Mouse (Mus musculus): Measurements from ENCODE around the gene Phkg1. TPM values are rescaled to one million over a fixed set of nuclear protein-coding genes. Genes with fewer than 3 reads are reported as not detected.
"Not testable (repeated sequence)": the region's sequence is repeated elsewhere in the genome, so short reads cannot be mapped to it uniquely, and the experiment has no call there.

Gene Phkg1
- total and polyA plus RNA-seq, 3 experiments, result 0.33 TPM; not detected in 2

DNA sequence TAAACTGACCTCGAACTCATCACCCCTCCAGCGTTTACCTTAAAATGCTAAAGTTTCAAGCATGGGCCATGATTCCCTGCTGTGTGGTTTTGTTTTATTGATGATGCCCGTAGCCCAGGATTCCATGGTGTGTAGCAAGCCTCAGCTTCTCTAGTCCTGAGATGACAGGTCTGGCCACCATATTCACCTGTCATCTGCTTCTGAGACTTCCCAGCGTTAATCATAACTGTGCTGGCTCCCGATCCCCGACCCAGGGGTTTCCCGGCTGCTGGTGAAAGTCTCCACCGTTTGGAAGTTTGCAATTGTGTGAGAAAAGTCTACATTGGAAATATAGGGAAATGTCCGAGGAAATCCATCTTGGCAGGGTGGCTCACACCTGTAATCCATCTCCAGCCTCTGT, 10.8 kb upstream of the Phkg1 start:
- DNase-seq (ENCODE audit: low spot score) (no peak), ATAC-seq (ENCODE audit: extremely low read depth, insufficient number of reproducible peaks, low FRiP score, poor library complexity, severe bottlenecking) (no peak)
- no peak for TF ChIP-seq GATA2 (IDR thresholded peaks at IDR 0.05; ENCODE audit: borderline replicate concordance, low read depth, low read length)
- Histone ChIP-seq H3K4me1 (ENCODE audit: insufficient read depth, low read depth, low read length) (peaks cover 41% of the 10 kb centered on the region), H3K36me3 (replicated peaks) (no peaks in the 10 kb centered on the region), H3K9me3 (replicated peaks) (no peaks in the 10 kb centered on the region), H3K27me3 (ENCODE audit: insufficient read depth, low read length) (no peaks in the 10 kb centered on the region), H3K4me3 (ENCODE audit: low read depth, low read length) (peak overlapping the region; percentile 98)

DNA sequence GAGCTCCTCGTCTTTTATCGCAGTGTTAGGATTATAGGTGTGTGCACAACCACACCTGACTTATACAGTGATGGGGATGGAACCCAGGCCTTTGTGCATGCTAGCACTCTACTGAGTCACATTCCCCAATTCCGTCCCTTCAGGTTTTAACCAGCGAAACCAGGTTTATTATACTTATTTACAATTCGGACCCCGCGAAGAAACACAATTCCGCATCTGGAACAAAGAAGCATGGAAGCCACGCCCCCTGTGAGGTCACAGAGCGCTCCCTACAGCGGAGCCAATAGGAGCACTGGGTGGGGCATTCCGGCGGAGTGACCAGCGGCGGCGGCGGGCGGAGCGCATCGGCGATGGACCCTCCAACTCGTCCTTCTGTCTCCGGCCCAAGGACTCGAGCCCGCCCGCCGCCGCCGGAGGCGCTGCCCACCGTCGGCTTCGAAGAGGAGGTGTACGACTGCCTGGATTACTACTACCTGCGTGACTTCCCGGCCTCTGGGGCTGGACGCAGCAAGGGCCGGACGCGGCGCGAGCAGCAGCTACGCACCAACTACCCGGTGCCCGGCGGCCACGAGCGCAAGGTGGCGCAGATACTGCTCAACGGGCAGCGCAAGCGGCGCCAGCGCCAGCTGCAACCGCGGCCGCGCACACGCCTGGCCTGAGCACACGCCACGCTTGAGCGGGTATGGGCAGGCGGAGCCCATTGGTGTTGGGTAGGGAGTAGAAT, 10.1 kb upstream of the Phkg1 start, which contains the start of gene Nupr1l:
Gene Nupr1l (plus strand): TSS at position 299 of the 724 bp plus-strand sequence.
- no peaks in the 10 kb centered on the region for H3K27me3 ChIP-seq (ENCODE audit: insufficient read depth, low read length)
- TF ChIP-seq CTCF (IDR thresholded peaks at IDR 0.05; ENCODE audit: low read depth, low read length) (no peak), GATA1 (IDR thresholded peaks at IDR 0.05; ENCODE audit: borderline replicate concordance, low read length) (no peak)
- peak; percentile 99 for ATAC-seq (ENCODE audit: extremely low read depth, insufficient number of reproducible peaks, low FRiP score, poor library complexity, severe bottlenecking)
- H3K4me1 ChIP-seq (ENCODE audit: insufficient read depth, low read depth, low read length), result peaks cover 36% of the 10 kb centered on the region
- no peaks in the 10 kb centered on the region for H3K36me3 ChIP-seq (replicated peaks)
- no peaks in the 10 kb centered on the region for H3K9me3 ChIP-seq (replicated peaks)
- peak; percentile 80 for DNase-seq (ENCODE audit: low spot score)
- H3K4me3 ChIP-seq (ENCODE audit: low read depth, low read length), result peak within 1 kb of the TSS; percentile 98

DNA sequence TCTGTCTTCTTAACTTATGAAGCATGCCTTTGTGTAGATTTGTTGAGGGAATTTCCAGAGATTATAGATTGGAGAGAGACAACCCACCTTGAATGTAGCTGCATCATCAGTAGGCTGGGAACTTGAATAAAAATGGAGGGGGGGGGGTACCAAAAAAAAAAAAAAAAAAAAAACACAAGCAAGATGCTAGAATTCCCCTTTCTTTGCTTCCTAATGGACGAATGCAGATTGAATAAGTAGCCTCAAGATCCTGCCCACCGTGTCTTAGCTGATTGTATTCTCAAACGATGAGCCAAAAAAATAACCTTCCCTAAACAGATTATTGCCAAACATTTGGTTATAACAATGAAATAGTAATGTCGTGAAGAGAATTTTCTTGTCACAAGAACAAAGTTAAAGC, 9.4 kb upstream of the Phkg1 start:
- H3K36me3 ChIP-seq (replicated peaks), result no peaks in the 10 kb centered on the region
- no peaks in the 10 kb centered on the region for H3K9me3 ChIP-seq (replicated peaks)
- DNase-seq (ENCODE audit: low spot score) (no peak), ATAC-seq (ENCODE audit: extremely low read depth, insufficient number of reproducible peaks, low FRiP score, poor library complexity, severe bottlenecking) (no peak)
- H3K27me3 ChIP-seq (ENCODE audit: insufficient read depth, low read length), result no peaks in the 10 kb centered on the region
- peak overlapping the region; percentile 98 for H3K4me3 ChIP-seq (ENCODE audit: low read depth, low read length)
- H3K4me1 ChIP-seq (ENCODE audit: insufficient read depth, low read depth, low read length), result peaks cover 36% of the 10 kb centered on the region
- TF ChIP-seq TAL1 (conservative IDR thresholded peaks at IDR 0.05; ENCODE audit: low read depth, low read length), result no peak
- TF ChIP-seq POLR2AphosphoS5 (IDR thresholded peaks at IDR 0.05; ENCODE audit: insufficient replicate concordance, low read depth, low read length), result no peak
- no peak for TF ChIP-seq GATA2 (IDR thresholded peaks at IDR 0.05; ENCODE audit: borderline replicate concordance, low read depth, low read length)
- TF ChIP-seq CTCF (IDR thresholded peaks at IDR 0.05; ENCODE audit: low read depth, low read length), result no peak
- no peak for TF ChIP-seq GATA1 (IDR thresholded peaks at IDR 0.05; ENCODE audit: borderline replicate concordance, low read length)

DNA sequence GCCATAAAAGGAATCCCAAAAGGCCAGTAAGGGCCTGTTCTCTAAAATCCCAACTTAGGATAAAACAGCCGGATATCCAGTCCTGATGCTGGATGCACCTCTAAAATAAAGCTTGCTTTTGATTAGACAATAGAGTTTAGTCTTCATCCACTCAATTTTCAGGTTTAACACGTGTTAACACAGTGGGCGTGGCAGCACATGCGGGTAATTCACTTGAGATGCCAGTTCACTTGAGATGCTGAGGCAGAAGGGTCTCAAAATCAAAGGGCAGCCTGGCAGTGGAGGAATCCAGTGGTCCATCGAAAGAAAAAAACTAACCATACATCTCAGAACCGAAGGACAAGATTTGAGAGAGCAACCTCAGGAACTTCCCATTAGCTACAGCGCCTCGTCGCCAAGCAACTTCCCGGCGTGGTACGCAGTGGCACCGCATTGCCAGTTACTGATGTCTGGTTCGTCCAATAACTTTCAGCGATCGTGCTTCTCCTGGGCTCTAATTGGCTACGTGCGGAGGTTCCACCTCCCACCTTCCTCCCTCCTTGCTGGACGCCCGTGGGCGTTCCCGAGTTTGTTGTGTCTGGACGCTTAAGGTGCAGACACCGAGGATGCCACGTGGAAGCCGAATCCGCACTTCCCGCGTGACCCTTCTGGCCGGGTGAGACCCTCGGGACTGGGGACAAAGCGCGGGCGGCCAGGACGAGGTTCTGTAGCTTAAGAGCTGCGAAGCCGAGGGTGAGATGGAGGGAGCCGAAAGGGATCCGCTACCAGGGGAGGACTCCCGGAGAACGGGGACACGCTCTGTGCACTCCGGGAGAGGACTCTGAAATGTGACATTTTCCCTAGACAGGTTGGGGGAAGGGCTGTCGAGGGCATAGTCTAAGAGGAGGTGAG, 2.9 kb downstream of the Phkg1 start, which contains the start of gene Zbed5:
Gene Zbed5 (plus strand): TSS at position 526 of the 891 bp plus-strand sequence.
- Histone ChIP-seq H3K9me3 (replicated peaks) (no peaks in the 10 kb centered on the region; the same call in 1 of the 2 replicates), H3K4me3 (ENCODE audit: low read depth, low read length) (peak within 1 kb of the TSS; percentile 75), H3K27me3 (ENCODE audit: insufficient read depth, low read length) (peaks cover 9% of the 10 kb centered on the region), H3K4me1 (ENCODE audit: insufficient read depth, low read depth, low read length) (peaks cover 12% of the 10 kb centered on the region), H3K36me3 (replicated peaks) (no peaks in the 10 kb centered on the region)
- ATAC-seq (ENCODE audit: extremely low read depth, insufficient number of reproducible peaks, low FRiP score, poor library complexity, severe bottlenecking) (peak; percentile 100), DNase-seq (ENCODE audit: low spot score) (peak; percentile 95)
- no peak for TF ChIP-seq GATA2 (IDR thresholded peaks at IDR 0.05; ENCODE audit: borderline replicate concordance, low read depth, low read length)

DNA sequence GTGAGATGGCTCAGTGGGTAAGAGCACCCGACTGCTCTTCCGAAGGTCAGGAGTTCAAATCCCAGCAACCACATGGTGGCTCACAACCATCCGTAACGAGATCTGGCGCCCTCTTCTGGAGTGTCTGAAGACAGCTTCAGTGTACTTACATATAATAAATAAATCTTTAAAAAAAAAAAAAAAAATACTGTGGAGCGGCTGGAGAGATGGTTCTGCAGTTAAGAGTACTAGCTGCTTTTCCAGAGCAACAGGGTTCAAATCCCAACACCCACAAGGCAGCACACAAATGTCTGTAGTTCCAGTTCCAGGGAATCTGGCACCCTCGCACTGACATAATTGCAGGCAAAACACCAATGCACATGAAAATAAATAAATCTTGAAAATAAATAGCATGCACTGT, 8.0 kb downstream of the Phkg1 start:
- H3K4me1 ChIP-seq (ENCODE audit: insufficient read depth, low read depth, low read length), result peaks cover 16% of the 10 kb centered on the region
- H3K9me3 ChIP-seq (replicated peaks); DNase-seq (ENCODE audit: low spot score); H3K4me3 ChIP-seq (ENCODE audit: low read depth, low read length); H3K27me3 ChIP-seq (ENCODE audit: insufficient read depth, low read length); ATAC-seq (ENCODE audit: extremely low read depth, insufficient number of reproducible peaks, low FRiP score, poor library complexity, severe bottlenecking); H3K36me3 ChIP-seq (replicated peaks): not testable (repeated sequence)

DNA sequence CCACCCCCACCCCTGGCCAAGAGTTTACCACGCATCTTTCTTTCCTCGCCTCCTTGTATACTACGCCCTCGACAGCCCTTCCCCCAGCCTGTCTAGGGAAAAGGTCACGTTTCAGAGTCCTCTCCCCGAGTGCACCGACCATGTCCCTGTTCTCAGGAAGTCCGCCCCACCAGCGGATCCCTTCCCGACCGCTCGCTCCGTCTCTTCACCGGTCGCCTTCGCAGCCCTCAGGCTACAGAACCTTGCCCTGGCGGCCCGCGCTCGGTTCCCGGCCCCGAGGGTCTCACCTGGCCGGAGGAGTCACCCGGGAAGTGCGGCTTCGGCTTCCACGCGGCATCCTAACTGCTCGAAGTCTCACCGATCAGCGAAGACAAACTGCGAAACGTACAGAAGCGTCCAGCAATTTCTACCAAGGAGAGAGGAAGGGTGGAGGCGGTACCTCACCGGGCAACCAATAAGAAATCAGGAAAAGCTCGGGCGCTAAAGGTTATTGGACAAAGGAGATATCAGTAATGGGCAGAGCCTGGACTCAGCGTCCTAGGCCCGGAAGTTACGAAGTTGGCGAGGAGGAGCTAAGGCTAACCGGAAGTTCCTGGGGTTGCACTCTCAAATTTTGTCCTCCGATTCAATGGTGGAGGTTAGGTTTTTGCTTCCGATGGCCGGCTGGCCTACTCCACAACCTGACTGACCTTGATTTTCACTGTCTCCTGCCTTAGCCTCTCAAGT, 11.3 kb downstream of the Phkg1 start, which contains the start of gene Chchd2:
Gene Chchd2 (minus strand): TSS at position 560 of the 726 bp plus-strand sequence.
- Histone ChIP-seq H3K27me3 (ENCODE audit: insufficient read depth, low read length) (peaks cover under 1% of the 10 kb centered on the region; the same call in 1 of the 2 replicates), H3K4me3 (ENCODE audit: low read depth, low read length) (peak within 1 kb of the TSS; percentile 80), H3K9me3 (replicated peaks) (no peaks in the 10 kb centered on the region; the same call in 1 of the 2 replicates), H3K36me3 (replicated peaks) (peaks cover 32% of the 10 kb centered on the region), H3K4me1 (ENCODE audit: insufficient read depth, low read depth, low read length) (peaks cover 25% of the 10 kb centered on the region)
- DNase-seq (ENCODE audit: low spot score) (peak; percentile 85), ATAC-seq (ENCODE audit: extremely low read depth, insufficient number of reproducible peaks, low FRiP score, poor library complexity, severe bottlenecking) (peak; percentile 100)
- TF ChIP-seq GATA1 (IDR thresholded peaks at IDR 0.05; ENCODE audit: borderline replicate concordance, low read length), result no peak
- TF ChIP-seq POLR2AphosphoS5 (IDR thresholded peaks at IDR 0.05; ENCODE audit: insufficient replicate concordance, low read depth, low read length), result peak; percentile 87; the same call in 1 of the 2 replicates

Data from G1E (cell line).